Mouse (Mus musculus) gastrocnemius, postnatal 36 days (tissue): Measurements from ENCODE around the gene Afm. TPM values are rescaled to one million over a fixed set of nuclear protein-coding genes. Genes with fewer than 3 reads are reported as not detected.

Experiments
- DNase-seq, 2 experiments: peaks; one replicate each; pipeline ENCODE4 v3.0.0; 2022
- intact Hi-C: fragments of 180-260 bp; cut with DNase I; formaldehyde crosslinking; loops from one replicate; pipeline ENCODE4 v1.15.1; 2025
- long read RNA-seq, 2 experiments: library from polyadenylated mRNA; stranded (forward); transcript quantifications; one replicate each; pipeline ENCODE4 v2.0.0; 2021
- total RNA-seq, 2 experiments: library from RNA; stranded (reverse); gene quantifications; 2 replicates each; pipeline ENCODE4 v1.2.3; 2021

The Afm gene
- total RNA-seq, result not detected
- long read RNA-seq, experiment 1, result 0 reads
- long read RNA-seq, experiment 2, result 0 reads

DNA sequence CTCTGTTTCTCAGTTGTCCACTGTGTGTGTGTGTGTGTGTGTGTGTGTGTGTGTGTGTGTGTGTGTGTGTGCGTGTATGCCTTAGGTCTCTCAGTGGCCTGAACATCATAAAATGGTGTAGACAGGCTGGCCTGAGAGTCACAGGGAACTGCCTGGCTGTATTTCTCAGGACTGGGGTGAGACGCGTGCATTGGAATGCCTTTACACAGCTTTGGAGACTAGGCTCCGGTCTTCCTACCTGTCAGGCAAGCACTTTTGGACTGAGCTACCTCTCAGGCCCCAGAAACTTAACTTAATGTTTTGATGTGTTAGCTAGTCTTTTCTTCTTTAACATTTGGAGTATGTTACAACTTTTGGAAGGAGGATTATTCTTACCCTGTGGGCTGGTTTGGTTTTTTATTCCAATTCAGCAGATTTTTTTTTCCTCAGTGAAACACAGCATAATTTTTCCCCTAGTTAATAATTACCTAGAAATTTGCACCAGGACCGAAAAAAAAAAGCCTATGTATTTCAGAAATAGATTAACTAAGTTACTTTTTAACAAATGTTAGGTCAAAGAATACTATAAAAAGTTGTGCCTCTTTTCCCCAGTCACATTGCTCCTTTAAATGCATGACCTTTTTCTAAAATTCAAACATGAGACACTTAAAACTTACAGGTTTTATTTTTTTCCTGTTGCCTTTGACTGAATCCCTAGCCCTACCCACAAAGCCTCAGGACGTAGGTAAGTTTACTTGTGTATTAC lies at the start of gene Afm:
Gene Afm, plus strand, starts transcription at position 577 of the 745 bp plus-strand sequence.
- intact Hi-C loops, result no loop called here
- no peak for DNase-seq

- intact Hi-C loops, result no loop called here
Measured at GRCm38 (mm10) chr5:90470836-90471235, 47.9 kb upstream of the Afm start.

GRCm38 (mm10) chr5:90473902-90474301 lies 44.8 kb upstream of the Afm start:
- intact Hi-C loops, result no loop called here
- DNase-seq, result no peak

More at GRCm38 (mm10) chr5:90470836-90471235, 47.9 kb upstream of the Afm start:
- no peak for DNase-seq

- intact Hi-C loops, result no loop called here
Measured at GRCm38 (mm10) chr5:90474369-90474768, 44.4 kb upstream of the Afm start.

GRCm38 (mm10) chr5:90476741-90477140 lies 42.0 kb upstream of the Afm start:
- intact Hi-C loops, result no loop called here
- DNase-seq, result no peak

More at GRCm38 (mm10) chr5:90474369-90474768, 44.4 kb upstream of the Afm start:
- DNase-seq, result no peak

- DNase-seq, result no peak
- intact Hi-C loops, result no loop called here
Measured at GRCm38 (mm10) chr5:90477308-90478140, 41.2 kb upstream of the Afm start.

- no peak for DNase-seq
- intact Hi-C loops, result no loop called here
Measured at GRCm38 (mm10) chr5:90478886-90479285, 39.8 kb upstream of the Afm start.

DNA sequence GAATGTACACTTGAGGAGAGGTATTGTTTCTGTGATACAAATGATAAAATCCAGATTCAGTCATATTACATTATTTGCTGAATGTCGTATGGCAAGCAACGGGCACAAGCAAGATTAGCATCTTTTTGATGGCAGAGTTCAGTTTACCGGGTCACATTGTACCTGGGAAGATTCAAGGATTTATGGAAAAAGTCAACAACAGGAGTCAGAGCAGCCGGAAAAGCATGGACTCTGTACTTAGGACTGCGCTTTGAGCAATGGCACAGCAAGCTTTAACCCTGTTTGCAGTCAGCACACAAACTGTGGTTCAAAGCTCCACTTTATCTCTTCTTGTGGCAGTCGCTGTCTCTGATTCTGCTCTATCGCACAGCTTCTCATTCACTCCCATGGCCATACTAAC lies 33.1 kb upstream of the Afm start:
- intact Hi-C loops, result no loop called here
- DNase-seq, result no peak

GRCm38 (mm10) chr5:90488323-90488722 lies 30.4 kb upstream of the Afm start:
- DNase-seq, result no peak
- intact Hi-C loops, result no loop called here

DNA sequence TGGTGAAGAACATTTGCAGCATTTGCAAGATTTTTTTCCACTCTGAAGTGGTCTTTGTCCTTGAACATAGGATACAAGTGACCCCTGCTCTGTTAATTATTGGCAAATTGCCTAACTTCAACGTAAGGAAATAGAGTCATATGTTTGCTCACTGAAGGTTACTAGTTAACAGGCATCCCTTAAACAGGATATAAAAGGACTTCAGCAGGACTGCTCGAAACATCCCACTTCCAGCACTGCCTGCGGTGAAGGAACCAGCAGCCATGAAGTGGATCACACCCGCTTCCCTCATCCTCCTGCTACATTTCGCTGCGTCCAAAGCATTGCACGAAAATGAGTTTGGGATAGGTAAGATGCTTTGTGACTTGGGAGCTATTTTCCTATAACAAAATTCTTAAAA lies 28.2 kb upstream of the Afm start, which contains the start of gene Afp:
Gene Afp, plus strand, starts transcription at position 220 of the 400 bp plus-strand sequence.
- no peak for DNase-seq
- intact Hi-C loops, result no loop called here

GRCm38 (mm10) chr5:90492440-90492839 lies 26.3 kb upstream of the Afm start:
- DNase-seq, result no peak
- intact Hi-C loops, result no loop called here

- no peak for DNase-seq
- intact Hi-C loops, result no loop called here
Measured at GRCm38 (mm10) chr5:90494308-90494707, 24.4 kb upstream of the Afm start.

DNA sequence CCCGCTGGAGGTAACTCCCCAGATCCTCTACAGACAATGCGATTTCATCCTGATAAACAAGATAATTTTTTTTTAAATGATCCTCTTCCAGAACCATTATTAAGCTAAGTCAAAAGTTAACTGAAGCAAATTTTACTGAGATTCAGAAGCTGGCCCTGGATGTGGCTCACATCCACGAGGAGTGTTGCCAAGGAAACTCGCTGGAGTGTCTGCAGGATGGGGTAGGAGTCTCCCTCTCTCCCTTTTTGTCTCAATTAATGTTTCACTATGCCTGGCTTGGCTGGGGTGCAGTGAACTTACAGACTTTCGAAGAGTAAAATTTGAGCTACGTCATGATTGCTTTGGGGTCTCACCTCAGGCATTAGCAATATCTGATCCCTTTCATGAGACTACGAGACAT lies 19.2 kb upstream of the Afm start:
- intact Hi-C loops, result no loop called here
- no peak for DNase-seq

- intact Hi-C loops, result loop anchor here (2.0 kb wide), 1 partner anchor 298 kb away; no protein-coding TSS in a partner anchor
- peak; percentile 54 to 63 for DNase-seq
Measured at GRCm38 (mm10) chr5:90500714-90501113, 18.0 kb upstream of the Afm start.

- intact Hi-C loops, result loop anchor here (2.0 kb wide), 1 partner anchor 299 kb away; no protein-coding TSS in a partner anchor
- DNase-seq, result no peak
Measured at GRCm38 (mm10) chr5:90501752-90502151, 17.0 kb upstream of the Afm start.

DNA sequence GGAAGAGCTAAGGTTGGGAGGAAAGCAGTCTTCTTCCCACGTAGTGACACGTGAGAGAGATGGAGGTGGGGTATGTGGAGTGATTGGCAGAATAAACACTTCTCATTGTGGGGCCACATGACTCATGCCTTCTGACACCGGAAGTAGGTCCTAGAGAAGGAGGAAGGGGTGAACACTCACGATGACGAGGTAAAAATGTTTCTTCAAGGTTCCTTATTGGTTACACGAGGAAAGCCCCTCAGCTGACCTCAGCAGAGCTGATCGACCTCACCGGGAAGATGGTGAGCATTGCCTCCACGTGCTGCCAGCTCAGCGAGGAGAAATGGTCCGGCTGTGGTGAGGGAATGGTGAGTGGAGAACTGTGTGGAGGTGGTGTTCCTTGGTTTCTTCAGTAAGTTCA lies 14.0 kb upstream of the Afm start:
- intact Hi-C loops, result no loop called here

DNA sequence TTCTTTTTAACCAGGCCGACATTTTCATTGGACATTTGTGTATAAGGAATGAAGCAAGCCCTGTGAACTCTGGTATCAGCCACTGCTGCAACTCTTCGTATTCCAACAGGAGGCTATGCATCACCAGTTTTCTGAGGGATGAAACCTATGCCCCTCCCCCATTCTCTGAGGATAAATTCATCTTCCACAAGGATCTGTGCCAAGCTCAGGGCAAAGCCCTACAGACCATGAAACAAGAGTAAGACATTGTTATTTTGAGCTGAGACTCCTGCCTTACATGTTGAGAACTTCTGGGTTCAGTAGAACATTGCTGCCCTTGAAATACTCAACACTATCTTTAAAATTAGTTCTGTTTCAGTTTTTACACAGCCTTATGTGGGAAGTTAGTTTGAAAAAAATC lies 12.2 kb upstream of the Afm start:
- intact Hi-C loops, result no loop called here
- DNase-seq, result no peak

More for the DNA sequence above, 14.0 kb upstream of the Afm start:
- DNase-seq, result no peak

DNA sequence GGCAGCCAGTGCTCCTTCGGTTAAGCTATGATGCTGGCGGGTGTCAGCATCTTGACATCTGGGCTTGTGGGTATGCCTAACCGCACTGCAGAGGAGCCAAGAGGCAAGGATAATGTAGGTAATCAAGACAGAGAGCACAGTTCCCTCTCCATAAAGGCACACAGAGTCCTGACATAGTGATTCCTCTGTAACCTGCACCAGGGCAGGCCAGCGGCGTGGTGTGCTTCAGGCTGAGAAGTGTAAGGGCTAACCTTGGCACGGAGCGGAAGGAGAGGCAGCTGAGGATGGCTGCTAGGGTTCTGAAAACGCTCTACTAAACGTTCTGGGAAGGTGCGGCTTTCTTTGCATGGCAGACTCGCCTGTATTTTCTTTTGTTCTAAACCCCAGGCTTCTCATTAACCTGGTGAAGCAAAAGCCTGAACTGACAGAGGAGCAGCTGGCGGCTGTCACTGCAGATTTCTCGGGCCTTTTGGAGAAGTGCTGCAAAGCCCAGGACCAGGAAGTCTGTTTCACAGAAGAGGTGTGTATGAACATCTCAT lies 11.3 kb upstream of the Afm start:
- DNase-seq, result no peak
- intact Hi-C loops, result no loop called here

DNA sequence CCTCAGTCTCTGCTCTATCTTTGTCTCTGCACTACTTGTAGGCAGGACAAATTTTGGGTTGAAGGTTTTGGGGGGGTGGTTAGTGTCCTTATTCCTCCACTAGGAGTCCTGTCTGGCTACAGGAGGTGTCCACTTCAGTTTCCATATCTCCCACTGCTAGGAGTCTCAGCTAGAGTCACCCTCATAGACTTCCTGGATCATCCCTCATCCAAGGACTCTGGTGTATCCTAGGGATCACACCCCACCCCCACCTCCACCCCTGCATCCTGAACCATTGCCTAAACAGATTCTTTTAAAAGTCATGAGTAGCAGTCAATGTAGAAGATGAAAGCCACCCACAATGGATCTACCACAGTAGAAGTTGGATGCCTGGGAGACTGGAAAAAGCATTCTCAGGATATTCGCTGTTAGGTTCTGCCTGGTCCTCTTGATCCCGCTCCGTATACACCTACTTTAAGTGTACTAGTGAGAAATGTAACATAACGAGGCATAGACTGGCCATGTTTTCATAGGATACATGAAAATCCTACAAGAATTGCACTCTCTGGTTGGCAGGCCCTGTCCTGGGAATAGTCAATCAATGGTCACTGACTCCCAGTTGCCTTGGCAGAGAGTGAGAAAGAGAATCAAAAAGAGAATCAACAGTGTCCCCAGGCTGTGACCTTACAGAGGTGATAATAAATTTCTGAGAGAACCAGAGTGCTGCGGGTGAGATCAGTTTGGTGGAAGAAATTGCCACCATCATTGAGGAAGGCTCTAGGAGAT lies 8.7 kb upstream of the Afm start:
- no peak for DNase-seq
- intact Hi-C loops, result no loop called here

DNA sequence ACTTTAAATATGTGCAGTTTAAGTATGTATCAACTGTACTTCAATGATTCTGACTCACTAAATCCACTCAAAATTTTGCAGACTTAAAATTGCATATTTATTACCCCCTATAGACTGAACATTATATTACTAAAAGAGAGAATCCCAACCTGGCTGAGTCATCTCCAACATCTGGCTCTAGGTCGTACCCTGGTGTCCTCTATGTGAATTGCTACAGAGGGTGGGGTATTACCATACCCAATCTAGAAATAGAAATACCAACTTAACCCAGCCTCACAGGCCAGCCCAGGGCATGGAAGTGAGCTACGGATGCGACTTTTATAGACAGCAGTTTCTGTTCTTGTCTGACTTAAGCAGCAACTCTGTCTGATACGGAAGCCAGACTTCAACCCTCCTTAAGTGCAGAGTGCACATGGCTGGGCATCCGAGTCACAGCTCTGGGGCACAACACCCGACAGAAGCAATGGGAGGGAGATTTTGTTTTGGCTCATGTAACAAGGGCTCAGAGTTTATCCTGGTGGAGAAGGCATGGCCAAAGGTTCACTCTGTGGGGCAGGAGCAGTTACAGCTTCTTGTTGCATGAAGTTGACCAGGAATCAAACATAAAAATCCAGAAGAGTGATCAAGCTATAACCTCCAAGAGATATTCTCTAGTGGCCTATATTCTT lies 6.3 kb upstream of the Afm start:
- no peak for DNase-seq
- intact Hi-C loops, result no loop called here
